Mouse (Mus musculus) liver, embryonic 14.5 days (tissue): Measurements from ENCODE around the gene Galnt10. TPM values are rescaled to one million over a fixed set of nuclear protein-coding genes. Genes with fewer than 3 reads are reported as not detected.
A peak's percentile ranks its signal among the peaks of the same experiment; 100 is the strongest.

Experiments used
- ATAC-seq: fragments of 200-750 bp; cut with Nextera tagmentation; 2 replicates; pipeline ENCODE4 v1.8.0; 2017; ENCODE audit warnings: moderate number of reproducible peaks, mild to moderate bottlenecking, moderate library complexity; ENCODE audit not compliant: insufficient read depth
- DNase-seq, 3 experiments: peaks; one replicate each; pipeline ENCODE4 v3.0.0-alpha.2; 2012 to 2013; ENCODE audit warnings: low read depth in 3 of 3, low spot score in 3 of 3
- H3K27ac ChIP-seq: fragments of 300-500 bp; sonication (generic); 2 replicates; pipeline ENCODE4 v1.5.1; 2014; ENCODE audit warnings: moderate library complexity, mild to moderate bottlenecking, control low read depth, inconsistent platforms
- H3K27me3 ChIP-seq: fragments of 300-500 bp; sonication (generic); 2 replicates; pipeline ENCODE4 v1.6.1; 2014; ENCODE audit warnings: mild to moderate bottlenecking, low read length, moderate library complexity; ENCODE audit not compliant: control insufficient read depth, insufficient read depth
- H3K36me3 ChIP-seq: fragments of 300-500 bp; sonication (generic); replicated peaks from 2 replicates; pipeline ENCODE4 v1.6.1; 2014; ENCODE audit warnings: low read depth; ENCODE audit not compliant: control insufficient read depth, insufficient read depth
- H3K4me1 ChIP-seq, 2 experiments: fragments of 200-500 bp in 1 of 2; fragments of 300-500 bp in 1 of 2; sonication (generic) in 1 of 2; replicated peaks; 2 replicates each; pipeline ENCODE4 v1.6.1; 2012 to 2014; ENCODE audit warnings: antibody characterized with exemption in 1 of 2, inconsistent platforms in 1 of 2, low read length in 1 of 2; ENCODE audit not compliant: control insufficient read depth in 2 of 2, insufficient read depth in 2 of 2
- H3K4me2 ChIP-seq: fragments of 300-500 bp; sonication (generic); 2 replicates; pipeline ENCODE4 v1.6.1; 2014; ENCODE audit warnings: low read depth, mild to moderate bottlenecking, control low read depth, moderate library complexity
- H3K4me3 ChIP-seq, 2 experiments: fragments of 200-500 bp in 1 of 2; fragments of 300-500 bp in 1 of 2; sonication (generic) in 1 of 2; 2 replicates each; pipeline ENCODE4 v1.5.1; 2012 to 2014; ENCODE audit warnings: low read depth in 2 of 2, low read length in 2 of 2, mild to moderate bottlenecking in 2 of 2, control low read depth in 1 of 2, inconsistent platforms in 1 of 2, moderate library complexity in 1 of 2; ENCODE audit not compliant: insufficient read depth in 1 of 2
- H3K9ac ChIP-seq: fragments of 300-500 bp; sonication (generic); replicated peaks from 2 replicates; pipeline ENCODE4 v1.6.1; 2014; ENCODE audit warnings: mild to moderate bottlenecking, control low read depth, moderate library complexity
- H3K9me3 ChIP-seq: fragments of 300-500 bp; sonication (generic); 2 replicates; pipeline ENCODE4 v1.6.1; 2016; ENCODE audit warnings: low read length, mixed read lengths; ENCODE audit not compliant: control insufficient read depth
- CTCF ChIP-seq: IDR thresholded peaks from 2 replicates; pipeline ENCODE4 v1.5.1; 2016; ENCODE audit warnings: antibody characterized with exemption, low read depth, control low read depth
- EP300 ChIP-seq: IDR thresholded peaks from 2 replicates; pipeline ENCODE4 v1.6.1; 2016; ENCODE audit warnings: antibody characterized with exemption, low read depth
- WGBS: fragments of 180-500 bp; shearing (Covaris S2); extraction: QIAGEN DNeasy Blood & Tissue Kit; methylation state at CpG from one replicate; pipeline ENCODE4 v1.1.7; 2014; ENCODE audit not compliant: insufficient replicate concordance; 5-methylcytosine and 5-hydroxymethylcytosine counted together
- polyA plus RNA-seq, 2 experiments: library from polyadenylated mRNA; depleted of rRNA in 1 of 2; stranded (reverse) in 1 of 2; unstranded in 1 of 2; fragments of >200 nt; fragmentation: Nextera tagmentation in 1 of 2; extraction: Ambion mirVana in 1 of 2; gene quantifications; 2 replicates each; pipeline versions ENCODE4 v1.2.1 to v1.2.3; 2012 to 2014

Galnt10 gene
- polyA plus RNA-seq, 2 experiments, result 13.1 to 13.9 TPM

DNA sequence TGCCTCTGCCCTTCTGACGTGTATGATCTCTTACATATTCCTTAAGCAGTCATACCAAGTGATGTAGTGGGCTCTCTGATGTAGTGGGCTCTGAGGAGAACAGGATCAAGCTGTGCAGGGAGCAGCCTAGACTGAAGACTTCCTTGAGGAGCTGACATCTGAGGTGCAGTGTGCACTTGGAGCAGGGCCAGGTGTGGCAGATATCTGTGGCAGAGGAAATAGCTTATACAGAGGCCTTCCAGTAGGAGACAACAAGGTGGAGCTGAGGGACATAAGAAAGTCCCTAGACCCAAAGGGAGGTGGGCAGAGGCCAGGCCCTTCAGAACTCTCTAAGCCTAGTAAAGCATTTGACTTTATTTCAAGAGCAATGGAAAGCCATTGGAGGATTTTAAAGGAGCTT lies 61.4 kb downstream of the Galnt10 start:
- no peaks in the 10 kb centered on the region for H3K27me3 ChIP-seq
- no peak overlapping the region for H3K4me3 ChIP-seq
- DNase-seq (no peak), ATAC-seq (no peak)
- no peak overlapping the region for H3K4me2 ChIP-seq
- no peak for TF ChIP-seq EP300
- TF ChIP-seq CTCF, result no peak
- no peak overlapping the region for H3K27ac ChIP-seq
- no peak overlapping the region for H3K9ac ChIP-seq
- H3K4me1 ChIP-seq, result peaks cover 11 to 15% of the 10 kb centered on the region in 2 experiments
- H3K36me3 ChIP-seq, result peaks cover 3% of the 10 kb centered on the region; the same call in 1 of the 2 replicates
- H3K9me3 ChIP-seq, result peaks cover 4% of the 10 kb centered on the region; the same call in 1 of the 2 replicates
- 81% methylated on average over 1 of the region's 1 CpGs for WGBS

- Histone ChIP-seq H3K27ac (peak overlapping the region; percentile 27; the same call in 1 of the 2 replicates), H3K9ac (peak overlapping the region; percentile 16; the same call in 1 of the 2 replicates), H3K27me3 (no peaks in the 10 kb centered on the region), H3K9me3 (peaks cover 4% of the 10 kb centered on the region; the same call in 1 of the 2 replicates), H3K4me3 (no peak overlapping the region), H3K36me3 (peaks cover 3% of the 10 kb centered on the region; the same call in 1 of the 2 replicates), H3K4me2 (peak overlapping the region; percentile 20; the same call in 1 of the 2 replicates), H3K4me1 (peaks cover 11 to 15% of the 10 kb centered on the region in 2 experiments)
- ATAC-seq (peak; percentile 88), DNase-seq (peak; percentile 54 to 83 (median 82))
- 67% methylated on average over 5 of the region's 5 CpGs for WGBS
- peak; percentile 32; the same call in 1 of the 2 replicates for TF ChIP-seq EP300
- peak; percentile 79 for TF ChIP-seq CTCF
Observed at GRCm38 (mm10) chr11:57707114-57707798, 62.0 kb downstream of the Galnt10 start.

DNA sequence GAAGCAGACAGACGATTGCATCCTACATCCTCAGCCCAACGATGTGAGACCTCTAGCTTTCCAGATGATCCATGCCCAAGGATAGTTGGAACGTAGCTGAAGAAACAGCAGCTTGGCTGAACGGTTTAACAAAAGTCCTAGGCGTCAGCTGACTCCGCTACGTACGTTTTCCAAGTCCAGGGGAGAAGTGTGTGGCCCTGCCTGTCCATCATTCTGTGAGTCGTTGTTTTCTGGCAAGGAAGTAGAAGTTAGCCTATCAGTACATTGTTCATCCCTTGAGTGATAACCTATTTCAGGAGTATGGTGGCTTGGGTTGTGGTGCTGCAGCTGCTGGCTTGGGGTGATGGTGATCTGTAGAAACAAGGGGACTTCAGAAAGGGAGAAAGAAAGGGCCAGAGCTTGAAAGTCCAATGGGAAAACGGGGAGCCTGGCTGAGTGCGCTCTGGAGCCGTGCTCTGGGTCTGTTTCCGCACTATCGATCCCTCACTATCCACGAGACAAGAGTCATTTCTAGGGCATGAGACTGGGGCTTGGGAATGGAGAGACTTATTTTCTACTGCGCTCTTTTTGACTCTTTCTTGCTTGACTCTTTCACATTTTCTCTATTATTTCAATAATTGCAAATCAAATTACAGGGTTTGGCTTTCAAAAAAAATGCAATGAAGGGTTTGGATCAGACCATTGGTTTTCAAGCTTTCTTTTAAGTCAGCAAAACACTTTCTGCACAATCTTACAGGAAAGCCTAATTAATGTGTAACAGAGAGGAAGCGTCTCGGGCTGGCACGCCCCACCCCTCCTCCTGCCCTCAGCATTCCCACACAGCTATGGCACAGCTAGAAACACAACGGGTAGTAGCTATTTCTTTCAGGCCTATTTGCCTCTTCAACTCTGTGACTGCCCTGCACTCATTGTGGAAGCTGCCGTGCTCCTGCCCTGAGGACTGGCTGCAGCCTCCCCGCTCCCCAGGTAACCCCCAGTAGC lies 63.2 kb downstream of the Galnt10 start:
- Histone ChIP-seq H3K27me3 (no peaks in the 10 kb centered on the region), H3K9ac (no peak overlapping the region), H3K4me1 (peaks cover 11 to 18% of the 10 kb centered on the region in 2 experiments), H3K36me3 (peaks cover 3% of the 10 kb centered on the region; the same call in 1 of the 2 replicates), H3K27ac (no peak overlapping the region), H3K4me3 (no peak overlapping the region), H3K4me2 (no peak overlapping the region), H3K9me3 (peaks cover 4% of the 10 kb centered on the region; the same call in 1 of the 2 replicates)
- WGBS, result 73% methylated on average over 22 of the region's 22 CpGs
- no peak for ATAC-seq
- TF ChIP-seq EP300 (no peak), CTCF (no peak)
- no peak for DNase-seq

DNA sequence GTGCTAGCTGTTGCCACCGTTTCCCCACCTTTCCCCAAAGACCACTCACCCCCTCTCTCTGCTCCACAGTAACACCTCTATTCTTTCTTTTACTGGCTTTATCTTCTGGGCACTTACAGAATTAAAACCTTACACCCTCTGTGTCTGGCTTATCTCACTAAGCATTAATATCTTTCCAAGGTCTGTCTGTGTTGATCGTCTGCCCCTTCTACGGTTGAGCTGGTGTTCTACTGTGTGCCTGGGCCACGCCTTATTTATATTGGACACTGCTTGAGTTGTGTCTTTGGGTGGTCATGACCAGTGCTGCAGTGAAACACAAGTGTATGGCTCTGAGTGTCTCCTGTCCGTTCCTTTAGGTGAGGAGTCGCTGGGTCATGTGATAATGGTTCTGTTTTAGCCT lies 68.7 kb downstream of the Galnt10 start:
- no peaks in the 10 kb centered on the region for H3K9me3 ChIP-seq
- no peak overlapping the region for H3K4me2 ChIP-seq
- 51% methylated on average over 6 of the region's 6 CpGs for WGBS
- TF ChIP-seq CTCF, result no peak
- 0 out of 2 replicates have a peak, but pooled peaks have one; percentile 15 for TF ChIP-seq EP300
- H3K4me1 ChIP-seq, result peaks cover 2 to 10% of the 10 kb centered on the region in 2 experiments; a peak in 2 of 4 replicates
- no peak overlapping the region for H3K9ac ChIP-seq
- H3K4me3 ChIP-seq, result no peak overlapping the region
- ATAC-seq, result peak; percentile 45; the same call in 1 of the 2 replicates
- no peaks in the 10 kb centered on the region; the same call in 1 of the 2 replicates for H3K36me3 ChIP-seq
- no peaks in the 10 kb centered on the region for H3K27me3 ChIP-seq
- no peak for DNase-seq
- no peak overlapping the region for H3K27ac ChIP-seq

- Histone ChIP-seq H3K4me2 (no peak overlapping the region), H3K9me3 (no peaks in the 10 kb centered on the region), H3K27ac (no peak overlapping the region), H3K9ac (no peak overlapping the region), H3K36me3 (no peaks in the 10 kb centered on the region), H3K4me3 (no peak overlapping the region), H3K4me1 (peaks cover 2 to 10% of the 10 kb centered on the region in 2 experiments; a peak in 2 of 4 replicates), H3K27me3 (no peaks in the 10 kb centered on the region)
- no peak for ATAC-seq
- TF ChIP-seq CTCF, result no peak
- TF ChIP-seq EP300, result no peak
- WGBS, result 90% methylated on average over 3 of the region's 3 CpGs
- DNase-seq, result no peak
Observed at GRCm38 (mm10) chr11:57716721-57717120, 71.5 kb downstream of the Galnt10 start.
